Mouse (Mus musculus) lung, postnatal 0 days (tissue): Measurements from ENCODE around the gene Lactb. TPM values are rescaled to one million over a fixed set of nuclear protein-coding genes. Genes with fewer than 3 reads are reported as not detected.
A peak's percentile ranks its signal among the peaks of the same experiment; 100 is the strongest.

Experiments used
- ATAC-seq: fragments of 200-750 bp; cut with Nextera tagmentation; 2 replicates; pipeline ENCODE4 v1.8.0; 2017; ENCODE audit warnings: moderate library complexity
- DNase-seq: peaks from one replicate; pipeline ENCODE4 v3.0.0-alpha.2; 2016; ENCODE audit warnings: low spot score
- H3K27ac ChIP-seq: fragments of 300-500 bp; sonication (generic); 2 replicates; pipeline ENCODE4 v1.5.1; 2014; ENCODE audit warnings: antibody characterized with exemption, mild to moderate bottlenecking, low read length, mixed read lengths
- H3K27me3 ChIP-seq: fragments of 300-500 bp; sonication (generic); replicated peaks from 2 replicates; pipeline ENCODE4 v1.6.1; 2014; ENCODE audit warnings: low read length, mixed read lengths; ENCODE audit not compliant: insufficient read depth
- H3K36me3 ChIP-seq: fragments of 300-500 bp; sonication (generic); 2 replicates; pipeline ENCODE4 v1.6.1; 2014; ENCODE audit warnings: low read length, mixed read lengths; ENCODE audit not compliant: insufficient read depth
- H3K4me1 ChIP-seq: fragments of 300-500 bp; sonication (generic); 2 replicates; pipeline ENCODE4 v1.6.1; 2014; ENCODE audit warnings: antibody characterized with exemption, low read depth, low read length, mixed read lengths; ENCODE audit not compliant: insufficient read depth
- H3K4me2 ChIP-seq: fragments of 300-500 bp; sonication (generic); replicated peaks from 2 replicates; pipeline ENCODE4 v1.6.1; 2014; ENCODE audit warnings: low read depth, mild to moderate bottlenecking, low read length, moderate library complexity, mixed read lengths
- H3K4me3 ChIP-seq: fragments of 300-500 bp; sonication (generic); 2 replicates; pipeline ENCODE4 v1.5.1; 2014; ENCODE audit warnings: low read depth, low read length
- H3K9ac ChIP-seq: fragments of 300-500 bp; sonication (generic); replicated peaks from 2 replicates; pipeline ENCODE4 v1.6.1; 2014; ENCODE audit warnings: low read depth, mild to moderate bottlenecking
- H3K9me3 ChIP-seq: fragments of 300-500 bp; sonication (generic); 2 replicates; pipeline ENCODE4 v1.6.1; 2016; ENCODE audit warnings: low read length, mixed read lengths
- CTCF ChIP-seq: IDR thresholded peaks from 2 replicates; pipeline ENCODE4 v1.5.1; 2016; ENCODE audit warnings: antibody characterized with exemption, mild to moderate bottlenecking
- EP300 ChIP-seq: IDR thresholded peaks from 2 replicates; pipeline ENCODE4 v1.6.1; 2016; ENCODE audit warnings: antibody characterized with exemption, mild to moderate bottlenecking, control low read depth
- WGBS: fragments of 180-500 bp; shearing (Covaris S2); extraction: QIAGEN DNeasy Blood & Tissue Kit; methylation state at CpG from one replicate; pipeline ENCODE4 v1.1.7; 2014; 5-methylcytosine and 5-hydroxymethylcytosine counted together
- polyA plus RNA-seq: library from polyadenylated mRNA; unstranded; fragments of >200 nt; fragmentation: Nextera tagmentation; extraction: Ambion mirVana; gene quantifications from 2 replicates; pipeline ENCODE4 v1.2.1, GENCODE M21; 2015

The Lactb gene
- polyA plus RNA-seq, 1 experiment from 2014 or later: 13.8 TPM

DNA sequence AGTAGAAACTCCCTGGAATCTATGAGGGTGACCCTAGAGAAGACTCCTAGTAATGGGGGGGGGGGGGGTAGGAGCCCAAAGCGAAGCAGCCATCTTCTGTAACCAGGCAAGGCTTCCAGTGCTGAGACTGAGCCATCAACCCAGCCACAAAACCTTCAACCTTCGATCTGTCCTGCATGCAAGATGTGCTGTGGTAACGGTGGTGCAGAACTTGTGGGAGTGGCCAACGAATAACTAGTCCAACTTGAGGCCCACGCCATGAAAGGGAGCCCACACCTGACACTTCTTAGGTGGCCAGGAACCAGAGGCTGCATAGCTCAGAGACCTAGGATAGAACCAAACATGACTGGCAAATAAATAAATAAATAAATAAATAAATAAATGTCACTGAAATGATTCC is 64.6 kb downstream of the Lactb start:
- no peak for ATAC-seq
- no peaks in the 10 kb centered on the region for H3K27me3 ChIP-seq
- TF ChIP-seq CTCF: no peak
- no peak for TF ChIP-seq EP300
- no peak for DNase-seq
- no peak overlapping the region for H3K27ac ChIP-seq
- H3K36me3 ChIP-seq: no peaks in the 10 kb centered on the region
- H3K9ac ChIP-seq: no peak overlapping the region
- H3K4me3 ChIP-seq: no peak overlapping the region
- H3K4me1 ChIP-seq: peaks cover 7% of the 10 kb centered on the region; the same call in 1 of the 2 replicates
- no peaks in the 10 kb centered on the region for H3K9me3 ChIP-seq
- H3K4me2 ChIP-seq: no peak overlapping the region
- WGBS: 85% methylated on average over 5 of the region's 5 CpGs

DNA sequence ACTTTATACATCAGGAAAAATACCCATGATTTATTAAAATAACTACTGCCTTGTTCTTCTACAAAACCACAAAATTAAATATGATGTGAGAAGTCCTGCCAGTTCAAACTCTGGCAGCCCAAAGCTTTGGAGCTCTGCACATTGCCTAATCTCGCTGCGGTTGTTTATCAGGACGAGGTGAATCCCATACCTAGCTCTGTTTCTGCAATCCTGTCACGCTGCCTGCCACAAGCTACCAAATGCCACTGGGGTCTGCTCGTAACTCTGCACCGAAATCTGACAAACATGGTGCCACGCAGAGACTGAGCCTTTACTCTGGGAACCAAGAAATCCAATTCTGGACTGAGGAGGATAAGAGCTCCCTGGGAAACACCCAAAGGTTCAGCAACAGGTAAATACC is 65.4 kb downstream of the Lactb start:
- Histone ChIP-seq H3K4me1 (peaks cover 2% of the 10 kb centered on the region; the same call in 1 of the 2 replicates), H3K27me3 (no peaks in the 10 kb centered on the region), H3K4me3 (no peak overlapping the region), H3K36me3 (no peaks in the 10 kb centered on the region), H3K9ac (no peak overlapping the region), H3K27ac (no peak overlapping the region), H3K4me2 (no peak overlapping the region), H3K9me3 (no peaks in the 10 kb centered on the region)
- WGBS: 75% methylated on average over 7 of the region's 7 CpGs
- ATAC-seq (no peak), DNase-seq (no peak)
- TF ChIP-seq EP300: no peak
- no peak for TF ChIP-seq CTCF

DNA sequence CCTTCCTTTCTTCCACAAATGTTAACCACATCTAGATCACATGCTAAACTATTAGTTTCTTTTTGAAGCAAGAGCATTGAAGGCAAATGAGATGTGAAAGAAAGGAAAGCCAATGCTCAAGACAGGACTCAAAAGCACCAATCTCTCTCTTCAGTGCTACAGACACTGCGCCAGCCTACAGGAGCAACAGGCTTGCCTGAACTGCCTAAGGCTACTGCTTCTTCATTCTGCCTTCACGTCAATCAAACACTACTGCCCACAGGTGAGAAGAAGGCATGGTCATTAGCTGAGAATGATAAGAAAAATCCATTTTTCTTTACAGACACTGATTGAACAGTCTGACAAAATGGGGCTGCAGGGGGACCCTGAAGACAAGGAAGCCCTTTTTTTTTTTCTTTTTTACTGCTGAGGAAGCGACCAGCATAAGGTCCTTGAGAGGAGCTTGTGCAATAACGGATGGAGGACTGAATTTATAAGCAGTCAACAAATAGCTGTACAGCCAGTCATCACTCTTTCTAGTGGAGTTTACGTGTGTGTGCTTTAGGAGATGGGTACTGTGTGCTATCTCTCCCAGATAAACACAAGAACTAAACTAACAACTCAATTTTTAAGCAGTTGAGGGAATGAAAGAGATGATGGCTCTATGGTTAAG is 67.4 kb downstream of the Lactb start:
- H3K9me3 ChIP-seq: no peaks in the 10 kb centered on the region
- no peak overlapping the region for H3K9ac ChIP-seq
- no peaks in the 10 kb centered on the region for H3K36me3 ChIP-seq
- no peak for ATAC-seq
- TF ChIP-seq EP300 (no peak), CTCF (no peak)
- 72% methylated on average over 5 of the region's 5 CpGs for WGBS
- H3K27ac ChIP-seq: no peak overlapping the region
- H3K4me1 ChIP-seq: no peaks in the 10 kb centered on the region
- no peaks in the 10 kb centered on the region for H3K27me3 ChIP-seq
- no peak overlapping the region for H3K4me2 ChIP-seq
- peak; percentile 44 for DNase-seq
- H3K4me3 ChIP-seq: no peak overlapping the region

DNA sequence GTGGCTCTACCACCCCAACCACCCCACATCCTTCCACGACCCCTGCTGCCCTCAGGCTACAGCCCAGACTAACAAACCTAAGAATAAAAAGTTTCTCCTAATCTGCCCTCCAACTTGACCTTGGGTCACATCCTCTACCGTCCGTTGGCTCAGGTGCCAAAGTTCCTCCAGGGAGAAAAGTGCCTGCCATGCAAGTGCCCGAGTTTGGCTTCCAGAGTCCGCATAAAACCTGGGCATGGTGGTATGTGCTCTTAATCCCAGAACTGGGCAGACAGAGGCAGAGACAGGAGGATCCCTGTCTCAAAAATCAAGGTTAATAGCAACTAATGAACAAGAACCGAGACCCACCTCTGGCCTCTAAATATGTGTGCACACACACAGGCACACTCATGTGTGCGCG is 68.2 kb downstream of the Lactb start:
- DNase-seq: no peak
- Histone ChIP-seq H3K4me1 (no peaks in the 10 kb centered on the region), H3K36me3 (no peaks in the 10 kb centered on the region), H3K4me2 (no peak overlapping the region), H3K9me3 (no peaks in the 10 kb centered on the region), H3K27ac (no peak overlapping the region), H3K27me3 (no peaks in the 10 kb centered on the region), H3K9ac (no peak overlapping the region), H3K4me3 (no peak overlapping the region)
- ATAC-seq: no peak
- no peak for TF ChIP-seq EP300
- TF ChIP-seq CTCF: no peak
- 87% methylated on average over 8 of the region's 8 CpGs for WGBS

DNA sequence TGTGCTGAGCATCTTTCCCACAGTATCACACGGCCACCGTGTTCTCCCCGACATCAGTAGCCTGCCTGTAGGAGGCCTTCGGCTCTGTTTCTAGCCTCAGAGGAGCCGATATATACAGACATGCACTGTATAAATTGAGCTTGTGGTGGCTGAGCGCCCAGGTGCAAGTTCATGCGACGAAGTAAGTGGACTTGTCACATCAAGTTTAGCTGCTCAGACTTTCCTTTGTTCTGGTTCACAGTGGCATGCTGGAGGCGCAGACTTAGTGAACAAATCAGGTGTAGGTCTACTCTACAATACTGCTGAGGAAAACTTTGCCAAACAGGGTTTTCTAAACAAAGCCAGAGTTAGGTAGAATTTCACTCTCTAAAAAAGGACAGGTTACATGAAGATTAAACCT is 69.3 kb downstream of the Lactb start:
- TF ChIP-seq EP300: no peak

More for the DNA sequence above, 69.3 kb downstream of the Lactb start:
- ATAC-seq (no peak), DNase-seq (no peak)
- 68% methylated on average over 9 of the region's 9 CpGs for WGBS
- no peaks in the 10 kb centered on the region for H3K36me3 ChIP-seq
- H3K4me3 ChIP-seq: no peak overlapping the region
- no peaks in the 10 kb centered on the region for H3K27me3 ChIP-seq
- no peaks in the 10 kb centered on the region for H3K4me1 ChIP-seq
- H3K9ac ChIP-seq: no peak overlapping the region
- no peak overlapping the region for H3K27ac ChIP-seq
- H3K4me2 ChIP-seq: no peak overlapping the region
- no peaks in the 10 kb centered on the region for H3K9me3 ChIP-seq

Other genes starting within 250 kb of the Lactb start
- gene Aph1b, start 180.0 kb downstream of the Lactb start, polyA plus RNA-seq: 4.4 and 6.3 TPM in 2 replicates
- 0.27 and 0.51 TPM in 2 replicates for gene Gm10647, start 178.4 kb downstream of the Lactb start, polyA plus RNA-seq
- 10.5 and 11.7 TPM in 2 replicates for gene Aph1c, start 140.8 kb downstream of the Lactb start, polyA plus RNA-seq
- 15.6 and 20.4 TPM in 2 replicates for gene Rab8b, start 55.8 kb downstream of the Lactb start, polyA plus RNA-seq
- gene Rps27l, start 29.4 kb downstream of the Lactb start, polyA plus RNA-seq: 572 and 579 TPM in 2 replicates
- gene Tpm1, start 73.9 kb upstream of the Lactb start, polyA plus RNA-seq: 695 and 781 TPM in 2 replicates